Comparison of ENCODE assay signal across 19 mouse cellular contexts in the genomic region with DNA sequence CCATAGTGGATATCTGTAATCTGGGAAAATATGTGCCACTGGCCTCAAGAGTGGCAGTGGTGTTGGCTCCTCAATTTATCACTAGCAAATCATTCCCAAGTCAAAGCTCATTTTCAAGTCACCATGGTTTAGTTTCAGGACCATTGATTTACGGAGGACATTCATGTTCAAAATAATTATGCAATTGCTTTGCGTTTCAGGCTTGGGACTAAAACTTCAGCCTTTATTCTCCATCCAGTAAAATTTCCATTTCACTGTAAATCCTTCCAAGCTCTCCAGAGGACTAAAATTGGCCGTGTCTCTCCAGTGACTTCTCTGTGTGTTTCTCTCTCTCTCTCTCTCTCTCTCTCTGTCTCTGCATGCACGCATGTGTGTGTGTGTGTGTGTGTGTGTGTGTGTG.
DNase-seq lines count a peak whose midpoint lies in the region; ATAC-seq and TF ChIP-seq lines count a peak whose summit lies in the region.
"Had no signal": no experiment of that assay in that cellular context is flagged by ENCODE, and none has a peak within 500 bp of the region (broad histone marks: within the 10 kb centered on the region; RNA-seq: fewer than 3 reads in every experiment).

No protein-coding gene starts in this region.

- H3K4me2 ChIP-seq in limb, embryonic 15.5 days = no peak overlapping the region
- H3K4me2 ChIP-seq: embryonic facial prominence, embryonic 12.5 days; forebrain, embryonic 12.5 days; heart, embryonic 13.5 days; hindbrain, embryonic 14.5 days; intestine, embryonic 15.5 days had no signal

- no peaks in the 10 kb centered on the region; the same call in none of the 2 replicates for H3K4me1 ChIP-seq in heart, adult 2 months (ENCODE audit: control insufficient read depth, insufficient read depth, low read length)
- H3K4me1 ChIP-seq in limb, embryonic 15.5 days = 0 out of 2 replicates have a peak, but pooled peaks cover 4% of the 10 kb centered on the region
- H3K4me1 ChIP-seq in limb, embryonic 10.5 days = no peaks in the 10 kb centered on the region
- H3K4me1 ChIP-seq: embryonic facial prominence, embryonic 12.5 days; forebrain, embryonic 12.5 days; heart, embryonic 13.5 days; hindbrain, embryonic 10.5 days; intestine, embryonic 15.5 days had no signal

- intact Hi-C loops in heart, adult 2 months (cut with DNase I) = no loop called here
- intact Hi-C loops in heart, postnatal 25 days (cut with DNase I) = no loop called here

- no peak for TF ChIP-seq CTCF in heart, adult 2 months (IDR thresholded peaks at IDR 0.05)

- H3K4me3 ChIP-seq in heart, adult 2 months = no peak overlapping the region
- no peak overlapping the region for H3K4me3 ChIP-seq in limb, embryonic 15.5 days
- no peak overlapping the region for H3K4me3 ChIP-seq in limb, embryonic 10.5 days
- H3K4me3 ChIP-seq: embryonic facial prominence, embryonic 12.5 days; forebrain, embryonic 12.5 days; heart, embryonic 13.5 days; hindbrain, embryonic 10.5 days; intestine, embryonic 15.5 days had no signal

- H3K79me2 ChIP-seq in heart, adult 2 months (replicated peaks; ENCODE audit: control insufficient read depth, insufficient read depth, low read length) = no peaks in the 10 kb centered on the region

- no peak overlapping the region for H3K9ac ChIP-seq in heart, adult 2 months (ENCODE audit: low read depth, low read length)
- H3K9ac ChIP-seq in limb, embryonic 15.5 days = no peak overlapping the region
- H3K9ac ChIP-seq: embryonic facial prominence, embryonic 12.5 days; forebrain, embryonic 12.5 days; heart, embryonic 13.5 days; hindbrain, embryonic 14.5 days; intestine, embryonic 15.5 days had no signal

- no peak for TF ChIP-seq EP300 in heart, adult 2 months (IDR thresholded peaks at IDR 0.05; ENCODE audit: insufficient read depth, low read depth, low read length)

- no peaks in the 10 kb centered on the region for H3K9me3 ChIP-seq in limb, embryonic 15.5 days
- no peaks in the 10 kb centered on the region for H3K9me3 ChIP-seq in limb, embryonic 10.5 days (replicated peaks)
- H3K9me3 ChIP-seq: embryonic facial prominence, embryonic 12.5 days; forebrain, embryonic 12.5 days; G1E; heart, embryonic 13.5 days; hindbrain, embryonic 10.5 days; intestine, embryonic 15.5 days had no signal

- TF ChIP-seq POLR2A in heart, adult 2 months (IDR thresholded peaks at IDR 0.05; ENCODE audit: insufficient read depth, low read depth, low read length) = no peak

- 79% methylated on average over 4 of the region's 4 CpGs for WGBS in heart, adult 2 months
- 65% methylated on average over 4 of the region's 4 CpGs for WGBS in limb, embryonic 15.5 days
- 92% methylated on average over 4 of the region's 4 CpGs for WGBS in limb, embryonic 10.5 days

- H3K36me3 ChIP-seq in heart, adult 2 months (ENCODE audit: control insufficient read depth, insufficient read depth, low read length) = no peaks in the 10 kb centered on the region
- no peaks in the 10 kb centered on the region for H3K36me3 ChIP-seq in limb, embryonic 15.5 days
- no peaks in the 10 kb centered on the region for H3K36me3 ChIP-seq in limb, embryonic 10.5 days
- H3K36me3 ChIP-seq: embryonic facial prominence, embryonic 12.5 days; forebrain, embryonic 12.5 days; G1E; heart, embryonic 13.5 days; hindbrain, embryonic 10.5 days; intestine, embryonic 15.5 days had no signal

- no peak for ATAC-seq in limb, embryonic 15.5 days (ENCODE audit: insufficient number of reproducible peaks, low FRiP score, low TSS enrichment, low read depth)
- no peak for ATAC-seq in erythroblast, adult 5-6 weeks (replicated peaks; ENCODE audit: low FRiP score, poor library complexity, severe bottlenecking)
- ATAC-seq: CD4-positive, CD25-positive, alpha-beta regulatory T cell, adult 4 months; forebrain, embryonic 16.5 days; intestine, embryonic 15.5 days had no signal

- peak; percentile 11 for DNase-seq in adrenal gland, adult 2 months
- DNase-seq in adrenal gland, postnatal 25 days = no peak
- no peak for DNase-seq in heart, adult 2 months
- DNase-seq in heart, postnatal 25 days (ENCODE audit: low spot score) = no peak
- no peak for DNase-seq in limb, embryonic 10.5 days (ENCODE audit: low spot score)
- DNase-seq: B cell, adult 2 months; cerebellum, adult 2 months; cerebellum, postnatal 14 days had no signal

- H3K27ac ChIP-seq in heart, adult 2 months = peak overlapping the region; percentile 8; the same call in 1 of the 2 replicates
- H3K27ac ChIP-seq in limb, embryonic 15.5 days = peak overlapping the region; percentile 43
- no peak overlapping the region for H3K27ac ChIP-seq in limb, embryonic 10.5 days
- H3K27ac ChIP-seq: embryonic facial prominence, embryonic 12.5 days; forebrain, embryonic 12.5 days; heart, embryonic 13.5 days; hindbrain, embryonic 10.5 days; hindbrain, embryonic 14.5 days; intestine, embryonic 15.5 days had no signal

- no peaks in the 10 kb centered on the region for H3K27me3 ChIP-seq in heart, adult 2 months (ENCODE audit: control insufficient read depth, insufficient read depth, low read length)
- H3K27me3 ChIP-seq in limb, embryonic 15.5 days = no peaks in the 10 kb centered on the region
- no peaks in the 10 kb centered on the region for H3K27me3 ChIP-seq in limb, embryonic 10.5 days (ENCODE audit: low read depth, poor library complexity, severe bottlenecking)
- H3K27me3 ChIP-seq: embryonic facial prominence, embryonic 12.5 days; forebrain, embryonic 12.5 days; heart, embryonic 13.5 days; intestine, embryonic 15.5 days had no signal
